Mouse (Mus musculus) MEL (cell line): Measurements from ENCODE around the gene Ehd2. TPM values are rescaled to one million over a fixed set of nuclear protein-coding genes. Genes with fewer than 3 reads are reported as not detected.

Experiments used
- DNase-seq: peaks from one replicate; pipeline ENCODE4 v3.0.0; 2011; ENCODE audit warnings: low read depth, low spot score
- H3K27ac ChIP-seq: 2 replicates; pipeline ENCODE4 v1.5.1; 2012; ENCODE audit warnings: low read depth, mild to moderate bottlenecking, control low read depth, low read length, moderate library complexity; ENCODE audit not compliant: control insufficient read depth
- H3K27me3 ChIP-seq, 2 experiments: fragments of 150-350 bp in 1 of 2; sonication (generic) in 1 of 2; 2 replicates each; pipeline ENCODE4 v1.6.1; 2012; ENCODE audit warnings: low read length in 2 of 2, mild to moderate bottlenecking in 2 of 2, improper control_type of control experiment in 1 of 2, moderate library complexity in 1 of 2; ENCODE audit not compliant: insufficient read depth in 2 of 2, control insufficient read depth in 1 of 2
- H3K36me3 ChIP-seq, 2 experiments: 2 replicates each; pipeline ENCODE4 v1.6.1; 2012 to 2014; ENCODE audit warnings: low read length in 2 of 2, improper control_type of control experiment in 1 of 2, inconsistent platforms in 1 of 2, mild to moderate bottlenecking in 1 of 2; ENCODE audit not compliant: insufficient read depth in 2 of 2, control insufficient read depth in 1 of 2
- H3K4me1 ChIP-seq, 2 experiments: fragments of 150-350 bp in 1 of 2; sonication (generic) in 1 of 2; 2 replicates each; pipeline ENCODE4 v1.6.1; 2012; ENCODE audit warnings: low read length in 2 of 2, improper control_type of control experiment in 1 of 2, mild to moderate bottlenecking in 1 of 2; ENCODE audit not compliant: insufficient read depth in 2 of 2, control insufficient read depth in 1 of 2
- H3K4me3 ChIP-seq, 2 experiments: fragments of 150-350 bp in 1 of 2; sonication (generic) in 1 of 2; 2 replicates each; pipeline ENCODE4 v1.5.1; 2012; ENCODE audit warnings: low read depth in 2 of 2, low read length in 2 of 2, mild to moderate bottlenecking in 2 of 2, moderate library complexity in 2 of 2, control low read depth in 1 of 2, improper control_type of control experiment in 1 of 2; ENCODE audit not compliant: control insufficient read depth in 1 of 2, insufficient read depth in 1 of 2
- H3K79me2 ChIP-seq: 2 replicates; pipeline ENCODE4 v1.6.1; 2012; ENCODE audit warnings: mild to moderate bottlenecking, low read length, moderate library complexity; ENCODE audit not compliant: control insufficient read depth, poor library complexity, insufficient read depth
- H3K9ac ChIP-seq: 2 replicates; pipeline ENCODE4 v1.6.1; 2012; ENCODE audit warnings: low read depth, mild to moderate bottlenecking, control low read depth, low read length, moderate library complexity; ENCODE audit not compliant: control insufficient read depth, poor library complexity, severe bottlenecking
- H3K9me3 ChIP-seq: fragments of 150-350 bp; sonication (generic); replicated peaks from 2 replicates; pipeline ENCODE4 v1.6.1; 2012; ENCODE audit warnings: mild to moderate bottlenecking, low read length, improper control_type of control experiment, moderate library complexity; ENCODE audit not compliant: insufficient read depth
- CHD1 ChIP-seq: IDR thresholded peaks from 2 replicates; pipeline ENCODE4 v1.6.1; 2012; ENCODE audit warnings: low read depth, mild to moderate bottlenecking, inconsistent platforms, low read length, improper control_type of control experiment
- CTCF ChIP-seq, 3 experiments: IDR thresholded peaks in 2 of 3; conservative IDR thresholded peaks in 1 of 3; 2 replicates each; pipeline ENCODE4 v1.5.1; 2011 to 2012; ENCODE audit warnings: low read length in 3 of 3, low read depth in 2 of 3, mild to moderate bottlenecking in 2 of 3, improper control_type of control experiment in 1 of 3, inconsistent platforms in 1 of 3, mixed read lengths in 1 of 3, moderate library complexity in 1 of 3; ENCODE audit not compliant: control insufficient read depth in 1 of 3, insufficient read depth in 1 of 3, poor library complexity in 1 of 3, severe bottlenecking in 1 of 3
- ELF1 ChIP-seq: IDR thresholded peaks from 2 replicates; pipeline ENCODE4 v1.6.1; 2014; ENCODE audit warnings: low read depth, mild to moderate bottlenecking, inconsistent platforms, low read length, improper control_type of control experiment, moderate library complexity
- KAT2A ChIP-seq: conservative IDR thresholded peaks from 2 replicates; pipeline ENCODE4 v1.6.1; 2012; ENCODE audit warnings: low read depth, low read length, improper control_type of control experiment, inconsistent platforms
- MAZ ChIP-seq: IDR thresholded peaks from 2 replicates; pipeline ENCODE4 v1.6.1; 2012; ENCODE audit warnings: low read depth, mild to moderate bottlenecking, inconsistent platforms, low read length, improper control_type of control experiment
- MEF2A ChIP-seq: IDR thresholded peaks from 2 replicates; pipeline ENCODE4 v1.6.1; 2014; ENCODE audit warnings: low read depth, mild to moderate bottlenecking, inconsistent platforms, low read length, improper control_type of control experiment; ENCODE audit not compliant: poor library complexity, insufficient replicate concordance, severe bottlenecking; ENCODE audit errors: extremely low read depth
- MYB ChIP-seq: IDR thresholded peaks from 2 replicates; pipeline ENCODE4 v1.6.1; 2011; ENCODE audit warnings: mild to moderate bottlenecking, low read depth, low read length, improper control_type of control experiment
- NRF1 ChIP-seq: IDR thresholded peaks from 2 replicates; pipeline ENCODE4 v1.6.1; 2014; ENCODE audit warnings: low read depth, mild to moderate bottlenecking, inconsistent platforms, low read length, improper control_type of control experiment, moderate library complexity; ENCODE audit not compliant: poor library complexity, insufficient read depth, severe bottlenecking
- RAD21 ChIP-seq: IDR thresholded peaks from 2 replicates; pipeline ENCODE4 v1.6.1; 2011; ENCODE audit warnings: mild to moderate bottlenecking, low read depth, low read length, improper control_type of control experiment
- SIN3A ChIP-seq: IDR thresholded peaks from 2 replicates; pipeline ENCODE4 v1.6.1; 2012; ENCODE audit warnings: low read length, improper control_type of control experiment, inconsistent platforms
- SMC3 ChIP-seq: IDR thresholded peaks from 2 replicates; pipeline ENCODE4 v1.6.1; 2011; ENCODE audit warnings: low read depth, low read length, improper control_type of control experiment
- TAL1 ChIP-seq: IDR thresholded peaks from 2 replicates; pipeline ENCODE4 v1.6.1; 2012; ENCODE audit warnings: mild to moderate bottlenecking, inconsistent platforms, low read length, moderate library complexity, mixed read lengths
- TBP ChIP-seq: IDR thresholded peaks from 2 replicates; pipeline ENCODE4 v1.8.0; 2011; ENCODE audit warnings: low read depth, low read length, improper control_type of control experiment
- USF1 ChIP-seq: IDR thresholded peaks from 2 replicates; pipeline ENCODE4 v1.6.1; 2014; ENCODE audit warnings: low read depth, mild to moderate bottlenecking, inconsistent platforms, low read length, improper control_type of control experiment, moderate library complexity
- ZC3H11A ChIP-seq: IDR thresholded peaks from 2 replicates; pipeline ENCODE4 v1.6.1; 2012; ENCODE audit warnings: low read depth, mild to moderate bottlenecking, inconsistent platforms, low read length, improper control_type of control experiment
- polyA plus RNA-seq, 2 experiments: library from polyadenylated mRNA; stranded (reverse) in 1 of 2; unstranded in 1 of 2; fragments of >175 nt in 1 of 2; fragments of >200 nt in 1 of 2; gene quantifications; 2 replicates each; pipeline versions ENCODE4 v1.2.1 to v1.2.4; 2012; ENCODE audit warnings: low replicate concordance in 2 of 2, low read depth in 1 of 2; ENCODE audit not compliant: insufficient read length in 2 of 2, insufficient read depth in 1 of 2, missing spikeins in 1 of 2
- total RNA-seq: library from RNA; depleted of rRNA; stranded (reverse); fragments of 300-350 nt; gene quantifications from 2 replicates; pipeline ENCODE4 v1.2.3, GENCODE M21; 2012

The Ehd2 gene
- total and polyA plus RNA-seq, 3 experiments, result 3.2 to 6.2 TPM; not detected in 1

DNA sequence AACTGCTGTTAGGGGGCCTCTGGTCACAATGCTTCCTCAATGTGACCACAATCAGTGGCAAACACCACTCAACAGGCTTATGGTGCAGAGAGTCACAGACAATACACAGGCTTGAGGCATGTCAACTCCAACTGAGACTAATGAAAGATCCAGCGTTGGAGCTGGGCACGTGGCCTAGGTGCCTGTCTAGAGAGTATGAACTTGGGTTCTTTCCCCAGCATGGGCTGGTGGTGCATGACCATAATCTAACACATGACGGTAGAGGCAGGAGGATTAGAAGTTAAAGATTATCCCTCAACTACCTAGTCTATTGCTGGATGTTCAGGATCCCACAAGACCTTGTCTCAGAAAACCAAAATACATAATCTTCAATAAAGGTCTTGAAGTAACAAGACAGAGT lies 24.4 kb upstream of the Ehd2 start:
- TF ChIP-seq ELF1, result no peak
- TF ChIP-seq, all 39 proteins: peak for 0
- no peaks in the 10 kb centered on the region; a peak in 1 of 4 replicates for H3K36me3 ChIP-seq
- no peaks in the 10 kb centered on the region for H3K27me3 ChIP-seq
- no peak overlapping the region for H3K9ac ChIP-seq
- no peaks in the 10 kb centered on the region for H3K4me1 ChIP-seq
- DNase-seq, result no peak
- no peak overlapping the region for H3K4me3 ChIP-seq
- H3K9me3 ChIP-seq, result no peaks in the 10 kb centered on the region
- no peaks in the 10 kb centered on the region for H3K79me2 ChIP-seq
- no peak overlapping the region for H3K27ac ChIP-seq

DNA sequence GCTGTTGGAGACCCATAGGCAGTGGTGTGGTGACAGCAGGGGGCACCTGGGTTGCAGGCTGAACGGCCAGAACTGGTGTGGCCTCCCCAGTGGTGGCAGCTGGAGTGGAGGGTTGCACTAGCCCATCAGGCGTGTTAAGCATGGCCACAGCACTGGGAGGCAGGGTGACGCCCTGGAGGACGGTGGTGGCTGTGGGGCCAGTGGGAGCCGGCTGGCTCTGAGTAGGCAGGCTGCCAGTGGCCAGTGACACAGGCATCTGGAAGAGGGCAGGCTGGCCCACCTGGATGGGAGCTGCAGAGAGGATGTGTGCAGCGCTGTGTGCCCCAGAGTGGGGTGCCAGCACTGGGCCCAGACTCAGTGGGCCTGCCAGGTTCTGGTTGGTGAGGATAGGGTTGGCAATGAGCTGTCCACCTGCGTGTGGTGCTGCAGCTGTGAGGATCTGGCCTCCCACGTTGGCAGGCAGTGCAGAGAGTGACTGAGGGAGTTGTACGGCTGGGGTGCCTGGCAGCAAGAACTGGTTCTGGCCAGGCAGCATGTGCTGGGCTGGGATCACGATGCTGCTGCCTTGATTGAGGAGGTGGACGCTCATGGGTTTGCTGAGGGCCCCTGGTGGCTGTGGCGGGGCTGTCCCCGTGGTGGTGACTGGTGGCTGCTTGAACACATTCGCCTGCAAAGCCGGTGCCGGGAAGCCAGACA lies 20.4 kb upstream of the Ehd2 start:
- Histone ChIP-seq H3K79me2 (no peaks in the 10 kb centered on the region), H3K9ac (no peak overlapping the region), H3K9me3 (no peaks in the 10 kb centered on the region), H3K4me1 (no peaks in the 10 kb centered on the region), H3K4me3 (no peak overlapping the region), H3K27ac (no peak overlapping the region), H3K36me3 (no peaks in the 10 kb centered on the region; a peak in 1 of 4 replicates), H3K27me3 (no peaks in the 10 kb centered on the region)
- TF ChIP-seq CHD1 (no peak), NRF1 (no peak)
- no peak for DNase-seq

DNA sequence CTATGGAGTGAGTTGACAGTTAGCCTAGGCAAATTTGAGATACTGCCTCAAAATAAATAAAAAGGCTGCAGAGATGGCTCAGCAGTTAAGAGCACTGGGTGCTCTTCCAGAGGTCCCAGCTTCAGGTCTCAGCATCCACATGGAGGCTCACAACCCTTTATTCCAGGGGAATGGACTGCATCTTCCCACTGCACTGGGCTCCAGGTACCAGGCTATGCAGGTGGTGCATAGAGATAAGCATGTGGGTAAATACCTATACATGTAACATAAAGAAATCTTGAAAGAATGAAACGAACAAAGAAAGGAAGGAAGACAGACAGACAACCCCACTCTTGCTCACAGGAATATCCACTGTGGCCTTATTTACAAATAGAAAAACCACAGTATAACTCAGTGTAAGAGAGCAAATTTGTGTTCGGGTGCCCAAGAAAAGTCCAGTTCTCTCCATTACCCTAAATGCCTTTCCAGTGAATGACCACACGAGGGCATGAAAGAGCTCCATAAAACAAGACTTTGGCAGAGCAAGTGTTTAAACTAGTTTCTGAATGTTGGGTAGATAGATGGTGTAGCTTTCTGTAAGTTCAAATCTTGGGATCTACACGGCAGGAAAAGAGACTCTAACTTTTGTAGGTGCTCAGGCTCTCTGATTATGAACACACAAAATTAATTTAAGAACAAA lies 15.5 kb upstream of the Ehd2 start:
- peak; percentile 75 for DNase-seq
- no peaks in the 10 kb centered on the region for H3K27me3 ChIP-seq
- TF ChIP-seq NRF1 (no peak), KAT2A (no peak), ELF1 (no peak), USF1 (no peak), TAL1 (peak; percentile 62), MEF2A (no peak), MAZ (no peak), SIN3A (no peak), MYB (no peak), RAD21 (peak; percentile 86), CTCF (IDR thresholded peaks at IDR 0.05 in 2 of 3, conservative IDR thresholded peaks at IDR 0.05 in 1 of 3; ENCODE audit: control insufficient read depth in 1 of 3, insufficient read depth in 1 of 3, low read depth in 2 of 3, low read length in 3 of 3, poor library complexity in 1 of 3, severe bottlenecking in 1 of 3) (peak; percentile 18 to 87 (median 68); a peak in 4 of 6 replicates), SMC3 (peak; percentile 93), ZC3H11A (peak; percentile 85), TBP (no peak)
- H3K9me3 ChIP-seq, result no peaks in the 10 kb centered on the region
- H3K79me2 ChIP-seq, result no peaks in the 10 kb centered on the region
- no peak overlapping the region for H3K9ac ChIP-seq
- no peak overlapping the region for H3K4me3 ChIP-seq
- no peaks in the 10 kb centered on the region for H3K4me1 ChIP-seq
- no peaks in the 10 kb centered on the region; a peak in 1 of 4 replicates for H3K36me3 ChIP-seq
- H3K27ac ChIP-seq, result no peak overlapping the region
